Mouse (Mus musculus) heart, embryonic 14.5 days (tissue): ENCODE data around the gene Kiss1. TPM values are rescaled to one million over a fixed set of nuclear protein-coding genes. Genes with fewer than 3 reads are reported as not detected.
"Not testable (repeated sequence)": the region's sequence is repeated elsewhere in the genome, so short reads cannot be mapped to it uniquely, and the experiment has no call there.

ENCODE experiments used
- ATAC-seq: fragments of 200-750 bp; cut with Nextera tagmentation; 2 replicates; pipeline ENCODE4 v1.8.0; 2017; ENCODE audit warnings: low read depth, moderate TSS enrichment; ENCODE audit not compliant: insufficient number of reproducible peaks, insufficient read depth, low FRiP score
- H3K27ac ChIP-seq, 2 experiments: fragments of 200-500 bp in 1 of 2; fragments of 300-500 bp in 1 of 2; sonication (generic) in 1 of 2; replicated peaks in 1 of 2; 2 replicates each; pipeline ENCODE4 v1.5.1; 2012 to 2014; ENCODE audit warnings: low read depth in 2 of 2, low read length in 2 of 2, control low read depth in 1 of 2, mild to moderate bottlenecking in 1 of 2, mixed read lengths in 1 of 2; ENCODE audit not compliant: control insufficient read depth in 1 of 2, insufficient read depth in 1 of 2
- H3K27me3 ChIP-seq: fragments of 300-500 bp; sonication (generic); 2 replicates; pipeline ENCODE4 v1.6.1; 2014; ENCODE audit warnings: mild to moderate bottlenecking, low read length, control low read depth; ENCODE audit not compliant: control insufficient read depth, insufficient read depth
- H3K36me3 ChIP-seq: fragments of 300-500 bp; sonication (generic); 2 replicates; pipeline ENCODE4 v1.6.1; 2014; ENCODE audit warnings: mild to moderate bottlenecking, control low read depth, low read length, mixed read lengths; ENCODE audit not compliant: control insufficient read depth, insufficient read depth
- H3K4me1 ChIP-seq, 2 experiments: fragments of 200-500 bp in 1 of 2; fragments of 300-500 bp in 1 of 2; sonication (generic) in 1 of 2; 2 replicates each; pipeline ENCODE4 v1.6.1; 2012 to 2014; ENCODE audit warnings: low read length in 2 of 2, control low read depth in 1 of 2, mixed read lengths in 1 of 2; ENCODE audit not compliant: control insufficient read depth in 2 of 2, insufficient read depth in 2 of 2
- H3K4me2 ChIP-seq: fragments of 300-500 bp; sonication (generic); 2 replicates; pipeline ENCODE4 v1.6.1; 2014; ENCODE audit warnings: mild to moderate bottlenecking, low read length
- H3K4me3 ChIP-seq, 2 experiments: fragments of 200-500 bp in 1 of 2; fragments of 300-500 bp in 1 of 2; sonication (generic) in 1 of 2; 2 replicates each; pipeline ENCODE4 v1.5.1; 2012 to 2014; ENCODE audit warnings: low read length in 2 of 2, mild to moderate bottlenecking in 2 of 2, control low read depth in 1 of 2, low read depth in 1 of 2, moderate library complexity in 1 of 2; ENCODE audit not compliant: control insufficient read depth in 1 of 2, insufficient read depth in 1 of 2
- H3K9ac ChIP-seq: fragments of 300-500 bp; sonication (generic); 2 replicates; pipeline ENCODE4 v1.6.1; 2014; ENCODE audit warnings: mild to moderate bottlenecking, low read length
- H3K9me3 ChIP-seq: fragments of 300-500 bp; sonication (generic); 2 replicates; pipeline ENCODE4 v1.6.1; 2016; ENCODE audit warnings: low read length, control low read depth; ENCODE audit not compliant: control insufficient read depth
- WGBS: fragments of 180-500 bp; shearing (Covaris S2); extraction: QIAGEN DNeasy Blood & Tissue Kit; methylation state at CpG from one replicate; pipeline ENCODE4 v1.1.7; 2014; 5-methylcytosine and 5-hydroxymethylcytosine counted together
- polyA plus RNA-seq: library from polyadenylated mRNA; unstranded; fragments of >200 nt; fragmentation: Nextera tagmentation; extraction: Ambion mirVana; gene quantifications from 2 replicates; pipeline ENCODE4 v1.2.1, GENCODE M21; 2014

Gene Kiss1
- polyA plus RNA-seq, 1 experiment from 2014 or later = not detected

GRCm38 (mm10) chr1:133331142-133331541 lies 9.5 kb downstream of the Kiss1 start:
- H3K9ac ChIP-seq = no peak overlapping the region
- H3K9me3 ChIP-seq = no peaks in the 10 kb centered on the region
- H3K27me3 ChIP-seq = peaks cover 33% of the 10 kb centered on the region
- no peak for ATAC-seq
- H3K4me3 ChIP-seq = no peak overlapping the region
- H3K36me3 ChIP-seq = no peaks in the 10 kb centered on the region
- no peak overlapping the region for H3K4me2 ChIP-seq
- H3K27ac ChIP-seq = no peak overlapping the region
- H3K4me1 ChIP-seq = peaks cover 4 to 6% of the 10 kb centered on the region in 2 experiments; a peak in 1 of 4 replicates
- WGBS = 66% methylated on average over 3 of the region's 3 CpGs

DNA sequence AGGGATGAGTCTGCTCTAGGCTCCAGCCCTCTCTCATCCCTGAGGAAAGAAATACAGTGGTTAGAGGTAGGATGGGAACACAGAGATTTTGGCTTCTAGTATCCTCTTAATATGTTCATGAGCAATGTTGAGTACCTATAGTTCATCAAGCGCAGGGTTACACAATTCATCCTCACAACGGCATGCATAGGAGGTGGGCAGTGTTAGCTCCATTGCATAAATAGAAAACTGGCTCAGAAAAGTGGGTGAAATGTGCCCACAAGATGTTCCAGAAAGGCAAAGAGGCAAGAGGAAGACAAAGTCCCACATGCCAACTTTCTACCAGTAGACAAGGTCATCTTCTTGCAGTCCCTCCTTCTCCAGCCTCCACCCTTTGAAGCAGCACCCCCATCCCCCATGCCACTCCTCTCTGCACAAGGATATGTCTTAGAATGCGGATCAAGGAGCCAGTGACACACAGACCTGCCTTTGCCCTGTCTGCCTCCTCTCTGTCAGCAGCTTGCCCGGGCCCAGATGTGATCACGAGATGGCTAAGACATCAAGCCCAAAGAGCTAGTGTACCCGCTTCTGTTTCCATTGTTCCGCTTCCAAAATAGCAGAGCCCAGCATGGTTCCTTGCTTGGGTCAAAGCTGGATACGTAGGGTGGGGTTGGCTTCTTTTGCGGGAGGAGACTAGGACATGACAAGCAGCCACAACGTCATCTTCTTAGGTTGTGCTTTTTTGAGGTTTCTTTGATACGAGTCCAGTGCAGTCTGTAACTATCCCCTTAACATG lies 11.2 kb downstream of the Kiss1 start:
- H3K36me3 ChIP-seq = no peaks in the 10 kb centered on the region
- no peak overlapping the region for H3K27ac ChIP-seq
- H3K4me1 ChIP-seq = peaks cover 4 to 6% of the 10 kb centered on the region in 2 experiments; a peak in 1 of 4 replicates
- H3K9me3 ChIP-seq = no peaks in the 10 kb centered on the region
- 83% methylated on average over 11 of the region's 11 CpGs for WGBS
- no peak overlapping the region for H3K4me2 ChIP-seq
- ATAC-seq = no peak
- H3K9ac ChIP-seq = no peak overlapping the region
- no peak overlapping the region for H3K4me3 ChIP-seq
- H3K27me3 ChIP-seq = peaks cover 31% of the 10 kb centered on the region

DNA sequence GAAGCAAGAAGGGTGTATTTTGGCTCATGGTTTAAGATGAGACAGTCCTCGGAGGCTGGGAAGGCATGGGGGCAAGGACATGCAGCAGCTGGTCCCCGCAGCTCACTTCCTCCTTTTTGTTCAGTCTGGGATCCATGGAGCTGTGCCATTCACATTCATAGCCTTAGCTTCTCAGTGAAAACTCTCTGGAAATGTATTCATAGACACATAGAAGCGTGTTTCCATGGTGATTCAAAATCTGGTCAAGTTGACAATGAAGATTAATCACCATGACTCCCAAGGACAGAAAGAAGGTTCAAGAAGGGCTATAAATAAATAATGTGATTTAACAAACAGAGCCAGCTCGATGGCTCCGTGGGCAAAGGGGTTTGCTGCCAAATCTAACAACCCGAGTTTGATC lies 12.3 kb downstream of the Kiss1 start:
- H3K27ac ChIP-seq = no peak overlapping the region
- no peak overlapping the region for H3K4me2 ChIP-seq
- no peaks in the 10 kb centered on the region for H3K9me3 ChIP-seq
- peaks cover 24% of the 10 kb centered on the region for H3K27me3 ChIP-seq
- WGBS = 78% methylated on average over 6 of the region's 6 CpGs
- H3K4me1 ChIP-seq = peaks cover 4 to 6% of the 10 kb centered on the region in 2 experiments; a peak in 1 of 4 replicates
- no peak overlapping the region for H3K4me3 ChIP-seq
- no peak for ATAC-seq
- no peak overlapping the region for H3K9ac ChIP-seq
- no peaks in the 10 kb centered on the region for H3K36me3 ChIP-seq

DNA sequence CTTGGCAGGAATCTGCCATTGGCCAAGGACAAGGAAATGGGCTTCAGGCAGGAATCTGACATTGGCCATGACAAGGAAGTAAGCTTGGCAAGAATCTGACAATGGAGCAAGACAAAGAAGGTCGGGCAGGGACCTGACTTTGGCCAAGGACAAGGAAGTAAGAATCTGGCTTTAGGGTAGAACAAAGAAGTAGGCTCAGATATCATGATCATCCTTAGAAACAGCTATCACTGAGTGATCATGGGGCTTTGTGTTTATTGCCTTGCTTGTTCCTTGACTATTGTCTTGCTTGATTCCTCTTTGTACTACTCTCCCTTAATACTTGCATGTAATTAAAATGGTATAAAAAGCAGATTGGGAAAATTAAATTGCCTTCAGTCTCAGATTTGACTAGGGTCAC lies 18.7 kb downstream of the Kiss1 start:
- not testable (repeated sequence) for H3K36me3 ChIP-seq, ATAC-seq, H3K27me3 ChIP-seq, H3K4me3 ChIP-seq, H3K9me3 ChIP-seq, H3K27ac ChIP-seq, H3K4me1 ChIP-seq, H3K9ac ChIP-seq, H3K4me2 ChIP-seq
- 50% methylated on average over 1 of the region's 1 CpGs for WGBS

GRCm38 (mm10) chr1:133344357-133344756 lies 22.7 kb downstream of the Kiss1 start:
- no peak overlapping the region for H3K27ac ChIP-seq
- no peaks in the 10 kb centered on the region for H3K36me3 ChIP-seq
- H3K4me3 ChIP-seq = no peak overlapping the region
- no peaks in the 10 kb centered on the region for H3K9me3 ChIP-seq
- no peak overlapping the region for H3K9ac ChIP-seq
- 89% methylated on average over 2 of the region's 2 CpGs for WGBS
- peaks cover 4 to 5% of the 10 kb centered on the region in 2 experiments; a peak in 3 of 4 replicates for H3K4me1 ChIP-seq
- no peak for ATAC-seq
- no peaks in the 10 kb centered on the region for H3K27me3 ChIP-seq
- H3K4me2 ChIP-seq = no peak overlapping the region

DNA sequence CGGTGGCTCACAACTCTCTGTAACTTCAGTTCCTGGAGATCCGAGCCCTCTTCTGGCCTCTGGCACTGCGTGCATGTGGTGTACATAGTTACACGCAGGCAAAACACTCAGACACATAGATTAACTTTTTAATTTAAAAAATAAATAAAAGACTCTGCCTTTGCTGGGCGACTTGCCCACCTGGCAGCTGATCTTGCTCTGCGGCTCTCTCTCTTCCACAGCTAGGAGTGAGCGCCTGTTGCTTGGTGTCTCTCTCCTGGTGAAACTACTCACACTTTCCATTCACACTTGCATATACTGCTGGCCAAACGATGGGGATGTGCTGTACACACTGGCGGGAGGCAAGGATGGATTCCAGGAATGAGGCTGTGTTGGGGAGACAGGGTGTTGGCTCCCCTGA lies 24.9 kb downstream of the Kiss1 start:
- WGBS = 84% methylated on average over 9 of the region's 9 CpGs
- Histone ChIP-seq H3K4me3 (no peak overlapping the region), H3K36me3 (no peaks in the 10 kb centered on the region), H3K4me1 (peaks cover 4 to 5% of the 10 kb centered on the region in 2 experiments; a peak in 3 of 4 replicates), H3K4me2 (no peak overlapping the region), H3K9me3 (no peaks in the 10 kb centered on the region), H3K27me3 (no peaks in the 10 kb centered on the region), H3K9ac (no peak overlapping the region), H3K27ac (no peak overlapping the region)
- ATAC-seq = no peak

GRCm38 (mm10) chr1:133347226-133347625 lies 25.6 kb downstream of the Kiss1 start:
- Histone ChIP-seq H3K4me3 (no peak overlapping the region), H3K9ac (no peak overlapping the region), H3K4me2 (no peak overlapping the region), H3K27ac (no peak overlapping the region), H3K36me3 (no peaks in the 10 kb centered on the region), H3K4me1 (peaks cover 4 to 5% of the 10 kb centered on the region in 2 experiments; a peak in 3 of 4 replicates), H3K9me3 (no peaks in the 10 kb centered on the region), H3K27me3 (peaks cover 6% of the 10 kb centered on the region; the same call in 1 of the 2 replicates)
- 53% methylated on average over 3 of the region's 3 CpGs for WGBS
- no peak for ATAC-seq
